Mouse (Mus musculus) heart, embryonic 15.5 days (tissue): Measurements from ENCODE around the gene Xpo6. TPM values are rescaled to one million over a fixed set of nuclear protein-coding genes. Genes with fewer than 3 reads are reported as not detected.

Experiments used
- ATAC-seq: fragments of 200-750 bp; cut with Nextera tagmentation; replicated peaks from 2 replicates; pipeline ENCODE4 v1.8.0; 2017; ENCODE audit warnings: low read depth, moderate TSS enrichment; ENCODE audit not compliant: insufficient number of reproducible peaks, insufficient read depth, low FRiP score
- H3K27ac ChIP-seq: fragments of 300-500 bp; sonication (generic); 2 replicates; pipeline ENCODE4 v1.5.1; 2015; ENCODE audit warnings: mild to moderate bottlenecking, inconsistent platforms
- H3K27me3 ChIP-seq: fragments of 300-500 bp; sonication (generic); 2 replicates; pipeline ENCODE4 v1.6.1; 2015; ENCODE audit warnings: inconsistent platforms
- H3K36me3 ChIP-seq: fragments of 300-500 bp; sonication (generic); 2 replicates; pipeline ENCODE4 v1.6.1; 2015; ENCODE audit warnings: mild to moderate bottlenecking, inconsistent platforms
- H3K4me1 ChIP-seq: fragments of 300-500 bp; sonication (generic); replicated peaks from 2 replicates; pipeline ENCODE4 v1.6.1; 2015; ENCODE audit warnings: inconsistent platforms
- H3K4me2 ChIP-seq: fragments of 300-500 bp; sonication (generic); 2 replicates; pipeline ENCODE4 v1.6.1; 2015; ENCODE audit warnings: inconsistent platforms, mild to moderate bottlenecking, moderate library complexity
- H3K4me3 ChIP-seq: fragments of 300-500 bp; sonication (generic); 2 replicates; pipeline ENCODE4 v1.5.1; 2015; ENCODE audit warnings: mild to moderate bottlenecking, inconsistent platforms
- H3K9ac ChIP-seq: fragments of 300-500 bp; sonication (generic); 2 replicates; pipeline ENCODE4 v1.6.1; 2015; ENCODE audit warnings: mild to moderate bottlenecking, inconsistent platforms
- H3K9me3 ChIP-seq: fragments of 300-500 bp; sonication (generic); replicated peaks from 2 replicates; pipeline ENCODE4 v1.6.1; 2016; ENCODE audit warnings: inconsistent platforms
- WGBS: fragments of 180-500 bp; shearing (Covaris S2); methylation state at CpG from one replicate; pipeline ENCODE4 v1.1.7; 2015; ENCODE audit warnings: mixed read lengths; 5-methylcytosine and 5-hydroxymethylcytosine counted together
- polyA plus RNA-seq: library from polyadenylated mRNA; unstranded; fragments of >200 nt; fragmentation: Nextera tagmentation; extraction: Ambion mirVana; gene quantifications from 2 replicates; pipeline ENCODE4 v1.2.1, GENCODE M21; 2015

The Xpo6 gene
- polyA plus RNA-seq, 1 experiment from 2014 or later: 21.9 TPM

DNA sequence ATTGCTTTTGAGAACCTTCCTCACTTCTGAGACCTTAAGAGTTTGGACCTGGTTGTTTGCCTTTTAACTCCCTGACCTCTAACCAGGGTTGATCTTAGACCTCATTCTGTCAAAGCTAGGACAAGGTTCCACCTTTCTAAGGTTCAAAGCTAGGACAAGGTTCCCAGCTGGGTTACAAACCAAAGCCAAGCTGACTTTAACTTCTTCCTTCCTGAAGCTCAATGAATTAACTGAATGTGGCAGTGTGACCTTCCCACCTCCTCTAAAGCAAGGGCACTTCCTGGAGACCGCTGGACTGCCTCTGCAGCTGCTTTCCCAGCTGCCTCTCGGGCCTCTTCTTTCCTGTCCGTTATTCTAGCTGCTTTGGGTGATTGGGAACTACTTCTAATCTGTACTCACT, 32.9 kb downstream of the Xpo6 start:
- no peak for ATAC-seq
- H3K4me1 ChIP-seq: peaks cover 8% of the 10 kb centered on the region
- no peak overlapping the region for H3K9ac ChIP-seq
- no peaks in the 10 kb centered on the region for H3K9me3 ChIP-seq
- H3K36me3 ChIP-seq: peaks cover 23% of the 10 kb centered on the region
- no peaks in the 10 kb centered on the region for H3K27me3 ChIP-seq
- peak overlapping the region; percentile 55 for H3K27ac ChIP-seq
- H3K4me3 ChIP-seq: no peak overlapping the region
- WGBS: 19% methylated on average over 3 of the region's 3 CpGs
- no peak overlapping the region for H3K4me2 ChIP-seq

DNA sequence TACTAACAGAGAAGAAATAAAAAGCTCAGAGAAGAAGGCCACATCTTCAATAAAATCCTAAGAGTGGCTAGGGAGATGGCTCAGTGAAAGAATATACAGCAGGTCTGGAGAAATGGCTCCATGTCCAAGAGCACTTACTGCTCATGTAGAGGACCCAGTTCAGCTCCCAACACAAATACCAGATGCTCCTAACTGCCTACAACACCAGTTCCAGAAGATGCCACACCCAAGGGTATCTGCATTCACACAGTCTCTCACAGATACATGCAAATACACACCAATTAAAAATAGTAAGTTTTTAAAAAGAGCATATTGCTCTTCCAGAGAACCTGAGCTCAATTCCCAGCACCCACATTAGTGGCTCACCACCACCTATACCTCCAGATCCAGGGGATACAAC, 33.7 kb downstream of the Xpo6 start:
- no peak overlapping the region; the same call in 1 of the 2 replicates for H3K27ac ChIP-seq
- no peak overlapping the region for H3K9ac ChIP-seq
- no peak overlapping the region for H3K4me2 ChIP-seq
- H3K4me3 ChIP-seq: no peak overlapping the region
- no peaks in the 10 kb centered on the region for H3K9me3 ChIP-seq
- H3K4me1 ChIP-seq: peaks cover 8% of the 10 kb centered on the region
- ATAC-seq: no peak
- H3K27me3 ChIP-seq: no peaks in the 10 kb centered on the region
- H3K36me3 ChIP-seq: peaks cover 23% of the 10 kb centered on the region

- no peak for ATAC-seq
- Histone ChIP-seq H3K4me3 (no peak overlapping the region), H3K36me3 (peaks cover 38% of the 10 kb centered on the region), H3K4me1 (no peaks in the 10 kb centered on the region), H3K27ac (no peak overlapping the region), H3K4me2 (no peak overlapping the region), H3K27me3 (no peaks in the 10 kb centered on the region), H3K9ac (no peak overlapping the region), H3K9me3 (no peaks in the 10 kb centered on the region)
- 88% methylated on average over 3 of the region's 3 CpGs for WGBS
These were observed 42.1 kb downstream of the Xpo6 start for GRCm38 (mm10) chr7:126158238-126158637.

- Histone ChIP-seq H3K9me3 (no peaks in the 10 kb centered on the region), H3K27me3 (no peaks in the 10 kb centered on the region), H3K4me2 (no peak overlapping the region), H3K27ac (no peak overlapping the region), H3K4me3 (no peak overlapping the region), H3K4me1 (no peaks in the 10 kb centered on the region), H3K9ac (no peak overlapping the region), H3K36me3 (peaks cover 52% of the 10 kb centered on the region)
- 91% methylated on average over 1 of the region's 1 CpGs for WGBS
- ATAC-seq: no peak
These were observed 44.6 kb downstream of the Xpo6 start for GRCm38 (mm10) chr7:126155746-126156145.

GRCm38 (mm10) chr7:126154731-126155130, 45.6 kb downstream of the Xpo6 start:
- H3K27ac ChIP-seq: no peak overlapping the region
- H3K9me3 ChIP-seq: no peaks in the 10 kb centered on the region
- H3K36me3 ChIP-seq: peaks cover 43% of the 10 kb centered on the region
- no peaks in the 10 kb centered on the region for H3K27me3 ChIP-seq
- H3K4me1 ChIP-seq: no peaks in the 10 kb centered on the region
- H3K9ac ChIP-seq: no peak overlapping the region
- no peak overlapping the region for H3K4me2 ChIP-seq
- no peak for ATAC-seq
- 90% methylated on average over 5 of the region's 5 CpGs for WGBS
- no peak overlapping the region for H3K4me3 ChIP-seq

- Histone ChIP-seq H3K4me2 (no peak overlapping the region), H3K9me3 (no peaks in the 10 kb centered on the region), H3K27ac (no peak overlapping the region), H3K4me1 (no peaks in the 10 kb centered on the region), H3K9ac (no peak overlapping the region), H3K36me3 (peaks cover 52% of the 10 kb centered on the region), H3K4me3 (no peak overlapping the region), H3K27me3 (no peaks in the 10 kb centered on the region)
- ATAC-seq: no peak
- 86% methylated on average over 4 of the region's 4 CpGs for WGBS
These were observed 48.0 kb downstream of the Xpo6 start for GRCm38 (mm10) chr7:126152324-126152723.

GRCm38 (mm10) chr7:126146156-126146555, 54.1 kb downstream of the Xpo6 start:
- no peak overlapping the region for H3K4me3 ChIP-seq
- H3K27me3 ChIP-seq: no peaks in the 10 kb centered on the region
- 80% methylated on average over 1 of the region's 1 CpGs for WGBS
- no peak overlapping the region for H3K27ac ChIP-seq
- no peaks in the 10 kb centered on the region for H3K9me3 ChIP-seq
- no peak overlapping the region for H3K9ac ChIP-seq
- H3K36me3 ChIP-seq: peaks cover 27% of the 10 kb centered on the region
- H3K4me1 ChIP-seq: peaks cover 13% of the 10 kb centered on the region
- no peak for ATAC-seq
- H3K4me2 ChIP-seq: no peak overlapping the region

DNA sequence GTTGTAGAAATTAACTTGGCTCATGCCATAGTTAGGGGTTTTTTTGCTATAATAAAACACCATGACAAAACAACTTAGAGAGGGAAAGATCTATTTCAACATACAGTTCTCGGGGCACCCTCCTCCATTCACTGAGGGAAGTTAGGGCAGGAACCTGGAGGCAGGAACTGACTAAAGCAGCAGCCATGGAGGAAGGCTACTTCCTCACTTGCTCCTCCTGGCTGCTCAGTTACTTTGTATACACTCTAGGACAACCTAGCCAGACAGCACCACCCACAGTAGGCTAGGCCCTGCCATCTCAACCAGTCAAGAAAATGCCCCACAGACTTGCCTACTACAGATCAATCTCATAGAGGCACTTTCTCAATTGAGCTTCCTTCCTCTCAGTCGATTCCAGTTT, 55.9 kb downstream of the Xpo6 start:
- WGBS: 83% methylated on average over 2 of the region's 2 CpGs
- H3K9me3 ChIP-seq: no peaks in the 10 kb centered on the region
- H3K27ac ChIP-seq: no peak overlapping the region
- no peak for ATAC-seq
- peaks cover 13% of the 10 kb centered on the region for H3K4me1 ChIP-seq
- H3K9ac ChIP-seq: no peak overlapping the region
- no peaks in the 10 kb centered on the region for H3K27me3 ChIP-seq
- no peak overlapping the region for H3K4me3 ChIP-seq
- H3K36me3 ChIP-seq: peaks cover 41% of the 10 kb centered on the region; the same call in 1 of the 2 replicates
- no peak overlapping the region for H3K4me2 ChIP-seq

- no peak for ATAC-seq
- no peak overlapping the region for H3K4me3 ChIP-seq
- peaks cover 41% of the 10 kb centered on the region; the same call in 1 of the 2 replicates for H3K36me3 ChIP-seq
These were observed 62.5 kb downstream of the Xpo6 start for GRCm38 (mm10) chr7:126137850-126138249.

DNA sequence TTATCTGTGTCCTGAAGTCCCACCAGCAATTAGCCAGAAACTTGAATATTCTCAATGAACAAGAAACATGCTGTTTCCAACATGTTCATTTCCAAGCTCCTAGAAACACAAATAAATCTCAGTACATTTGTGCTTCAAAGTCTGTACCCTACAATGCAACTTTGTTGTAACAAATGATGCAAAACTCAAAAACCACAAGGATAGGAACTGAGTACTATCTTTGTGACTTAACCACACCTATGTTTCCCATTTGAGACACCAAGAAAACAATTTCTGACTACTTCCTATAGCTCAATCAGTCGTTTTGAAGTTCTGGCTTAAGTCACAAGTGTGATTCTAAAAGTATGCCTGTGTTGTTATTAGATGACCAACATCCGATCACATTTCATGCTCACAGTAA, 64.9 kb downstream of the Xpo6 start:
- H3K4me2 ChIP-seq: no peak overlapping the region
- no peak overlapping the region for H3K9ac ChIP-seq
- H3K27ac ChIP-seq: no peak overlapping the region
- H3K9me3 ChIP-seq: no peaks in the 10 kb centered on the region
- ATAC-seq: no peak
- no peaks in the 10 kb centered on the region for H3K27me3 ChIP-seq
- no peak overlapping the region for H3K4me3 ChIP-seq
- peaks cover 35% of the 10 kb centered on the region for H3K36me3 ChIP-seq
- no peaks in the 10 kb centered on the region for H3K4me1 ChIP-seq
- whole genome bisulfite sequencing: 75% methylated on average over 2 of the region's 2 CpGs

More at GRCm38 (mm10) chr7:126137850-126138249, 62.5 kb downstream of the Xpo6 start:
- H3K27ac ChIP-seq: no peak overlapping the region
- H3K4me1 ChIP-seq: no peaks in the 10 kb centered on the region
- H3K9me3 ChIP-seq: no peaks in the 10 kb centered on the region
- no peak overlapping the region for H3K4me2 ChIP-seq
- 90% methylated on average over 5 of the region's 5 CpGs for WGBS
- no peaks in the 10 kb centered on the region for H3K27me3 ChIP-seq
- H3K9ac ChIP-seq: no peak overlapping the region

GRCm38 (mm10) chr7:126134634-126135321, 65.5 kb downstream of the Xpo6 start:
- H3K4me3 ChIP-seq: no peak overlapping the region
- no peaks in the 10 kb centered on the region for H3K4me1 ChIP-seq
- WGBS: 82% methylated on average over 4 of the region's 4 CpGs
- no peak overlapping the region for H3K4me2 ChIP-seq
- no peaks in the 10 kb centered on the region for H3K9me3 ChIP-seq
- peaks cover 33% of the 10 kb centered on the region for H3K36me3 ChIP-seq
- no peaks in the 10 kb centered on the region for H3K27me3 ChIP-seq
- H3K9ac ChIP-seq: no peak overlapping the region
- H3K27ac ChIP-seq: no peak overlapping the region
- ATAC-seq: no peak

- no peak for ATAC-seq
- Histone ChIP-seq H3K9me3 (no peaks in the 10 kb centered on the region), H3K36me3 (peaks cover 35% of the 10 kb centered on the region), H3K27ac (peak overlapping the region; percentile 49), H3K4me1 (peaks cover 37% of the 10 kb centered on the region), H3K27me3 (no peaks in the 10 kb centered on the region), H3K4me3 (no peak overlapping the region), H3K4me2 (no peak overlapping the region), H3K9ac (no peak overlapping the region)
- 67% methylated on average over 2 of the region's 2 CpGs for WGBS
These were observed 72.6 kb downstream of the Xpo6 start for GRCm38 (mm10) chr7:126127673-126128072.
